ENCODE assay signal across 9 mouse cellular contexts in genomic region chr1:167369905-167370304, GRCm38 (mm10). TPM values are rescaled to one million over a fixed set of nuclear protein-coding genes. Genes with fewer than 3 reads are reported as not detected.
DNase-seq lines count a peak whose midpoint lies in the region; ATAC-seq and TF ChIP-seq lines count a peak whose summit lies in the region.
"Had no signal": no experiment of that assay in that cellular context is flagged by ENCODE, and none has a peak within 500 bp of the region (broad histone marks: within the 10 kb centered on the region; RNA-seq: fewer than 3 reads in every experiment).

No protein-coding gene starts in this region.

- peaks cover 30 to 44% of the 10 kb centered on the region in 2 experiments for H3K36me3 ChIP-seq in CH12.LX (replicated peaks in 1 of 2; ENCODE audit: control insufficient read depth in 1 of 2, insufficient read depth in 1 of 2, low read length in 1 of 2)
- H3K36me3 ChIP-seq in forebrain, embryonic 10.5 days (replicated peaks) = peaks cover 30% of the 10 kb centered on the region
- H3K36me3 ChIP-seq in liver, postnatal 0 days (replicated peaks; ENCODE audit: insufficient read depth, low read length) = peaks cover 53% of the 10 kb centered on the region

- no peak overlapping the region for H3K9ac ChIP-seq in CH12.LX (ENCODE audit: insufficient read depth, low read depth)
- H3K9ac ChIP-seq in liver, postnatal 0 days (replicated peaks) = no peak overlapping the region
- H3K9ac ChIP-seq: heart, embryonic 13.5 days had no signal

- dilution Hi-C loops in CH12.LX (cut with MboI; ENCODE audit: extremely low pct_ligation_motif_present, extremely low pct_unique_long_range_greater_than_20kb, low sequenced_read_pairs) = no loop called here

- intact Hi-C loops in heart, postnatal 14 days (cut with DNase I) = loop anchor here (1.0 kb wide), 2 partner anchors 24 to 150 kb away; no protein-coding TSS in a partner anchor

- in situ Hi-C loops in CH12.LX (cut with MboI; ENCODE audit: low pct_ligation_motif_present, low pct_unique_long_range_greater_than_20kb, low sequenced_read_pairs) = no loop called here

- peak; percentile 87 to 100 for TF ChIP-seq CTCF in CH12.LX (conservative IDR thresholded peaks at IDR 0.05 in 1 of 2, IDR thresholded peaks at IDR 0.05 in 1 of 2; ENCODE audit: low read depth in 2 of 2, low read length in 2 of 2)
- TF ChIP-seq CTCF in brain, embryonic 14.5 days (IDR thresholded peaks at IDR 0.05; ENCODE audit: borderline replicate concordance, extremely low read depth, insufficient read depth, insufficient read length) = peak; percentile 93
- peak; percentile 100 for TF ChIP-seq CTCF in liver, postnatal 0 days (IDR thresholded peaks at IDR 0.05; ENCODE audit: low read depth)

- H3K4me1 ChIP-seq in CH12.LX (ENCODE audit: control insufficient read depth in 1 of 2, insufficient read depth in 2 of 2) = peaks cover 7 to 14% of the 10 kb centered on the region in 2 experiments; a peak in 3 of 4 replicates
- peaks cover 11% of the 10 kb centered on the region for H3K4me1 ChIP-seq in forebrain, embryonic 10.5 days
- peaks cover 16% of the 10 kb centered on the region for H3K4me1 ChIP-seq in liver, postnatal 0 days (ENCODE audit: insufficient read depth)

- peak; percentile 94 for DNase-seq in CH12.LX (ENCODE audit: extremely low read depth)
- DNase-seq in brain, embryonic 14.5 days (ENCODE audit: low read depth) = peak; percentile 86
- peak; percentile 79 for DNase-seq in forebrain, embryonic 10.5 days (ENCODE audit: extremely low spot score, low spot score)
- DNase-seq in heart, postnatal 14 days = peak; percentile 88 to 92
- peak; percentile 93 to 94 for DNase-seq in kidney, postnatal 4 days
- DNase-seq in liver, postnatal 0 days = peak; percentile 93
- DNase-seq in ovary, postnatal 14 days (ENCODE audit: low spot score) = peak; percentile 69
- DNase-seq in thymus, postnatal 0 days (ENCODE audit: low spot score) = peak; percentile 90

- ATAC-seq in liver, postnatal 0 days = peak; percentile 55

- no peak for TF ChIP-seq POLR2A in CH12.LX (IDR thresholded peaks at IDR 0.05; ENCODE audit: low read depth, low read length)
- TF ChIP-seq POLR2A in brain, embryonic 14.5 days (IDR thresholded peaks at IDR 0.05; ENCODE audit: borderline replicate concordance, extremely low read depth, insufficient read depth, insufficient read length, poor library complexity, severe bottlenecking) = no peak

- H3K27ac ChIP-seq in CH12.LX (ENCODE audit: insufficient read depth, low read depth) = no peak overlapping the region
- no peak overlapping the region for H3K27ac ChIP-seq in forebrain, embryonic 10.5 days
- H3K27ac ChIP-seq in liver, postnatal 0 days (ENCODE audit: low read depth) = peak overlapping the region; percentile 20; the same call in 1 of the 2 replicates
- H3K27ac ChIP-seq: heart, embryonic 13.5 days had no signal

- no peak for TF ChIP-seq EP300 in CH12.LX (IDR thresholded peaks at IDR 0.05; ENCODE audit: low read length)
- no peak for TF ChIP-seq EP300 in liver, postnatal 0 days (IDR thresholded peaks at IDR 0.05; ENCODE audit: low read depth)

- H3K9me3 ChIP-seq in CH12.LX (replicated peaks; ENCODE audit: low read length) = no peaks in the 10 kb centered on the region
- no peaks in the 10 kb centered on the region for H3K9me3 ChIP-seq in forebrain, embryonic 10.5 days
- H3K9me3 ChIP-seq in liver, postnatal 0 days (ENCODE audit: low read length) = no peaks in the 10 kb centered on the region
- H3K9me3 ChIP-seq: heart, embryonic 13.5 days had no signal

- H3K79me2 ChIP-seq in CH12.LX (replicated peaks; ENCODE audit: control insufficient read depth, extremely low read depth, insufficient read depth, poor library complexity, severe bottlenecking) = no peaks in the 10 kb centered on the region

- no peak overlapping the region for H3K4me2 ChIP-seq in CH12.LX (ENCODE audit: insufficient read depth, low read depth, poor library complexity, severe bottlenecking)
- no peak overlapping the region for H3K4me2 ChIP-seq in liver, postnatal 0 days (ENCODE audit: low read depth, low read length)
- H3K4me2 ChIP-seq: heart, embryonic 13.5 days had no signal

- no peak overlapping the region for H3K4me3 ChIP-seq in CH12.LX (replicated peaks in 1 of 3; ENCODE audit: low read depth in 2 of 3, low read length in 2 of 3, poor library complexity in 1 of 3)
- no peak overlapping the region for H3K4me3 ChIP-seq in forebrain, embryonic 10.5 days
- H3K4me3 ChIP-seq in liver, postnatal 0 days (ENCODE audit: low read depth, low read length) = no peak overlapping the region
- H3K4me3 ChIP-seq: heart, embryonic 13.5 days had no signal

- peak; percentile 86 for TF ChIP-seq RAD21 in CH12.LX (IDR thresholded peaks at IDR 0.05; ENCODE audit: low read depth, low read length)

- peaks cover 4% of the 10 kb centered on the region for H3K27me3 ChIP-seq in CH12.LX (replicated peaks)
- peaks cover 13% of the 10 kb centered on the region for H3K27me3 ChIP-seq in forebrain, embryonic 10.5 days (ENCODE audit: poor library complexity, severe bottlenecking)
- no peaks in the 10 kb centered on the region for H3K27me3 ChIP-seq in liver, postnatal 0 days (ENCODE audit: insufficient read depth, low read length)
- H3K27me3 ChIP-seq: heart, embryonic 13.5 days had no signal

- WGBS in forebrain, embryonic 10.5 days = 12% methylated on average over 7 of the region's 7 CpGs
- WGBS in liver, postnatal 0 days (ENCODE audit: insufficient replicate concordance) = 4% methylated on average over 7 of the region's 7 CpGs

TF ChIP-seq in CH12.LX, 34 proteins besides CTCF, POLR2A, EP300 and RAD21:
- TF ChIP-seq POLR2AphosphoS2 (IDR thresholded peaks at IDR 0.05; ENCODE audit: low read depth, low read length) (no peak), MYC (IDR thresholded peaks at IDR 0.05; ENCODE audit: low read depth, low read length) (0 out of 2 replicates have a peak, but pooled peaks have one; percentile 73), SMC3 (IDR thresholded peaks at IDR 0.05; ENCODE audit: low read depth, low read length) (peak; percentile 87), KAT2A (IDR thresholded peaks at IDR 0.05; ENCODE audit: insufficient replicate concordance, low read length) (no peak), NELFE (IDR thresholded peaks at IDR 0.05; ENCODE audit: low read depth, low read length) (peak; percentile 82; the same call in 1 of the 2 replicates), HCFC1 (IDR thresholded peaks at IDR 0.05; ENCODE audit: low read depth, low read length) (no peak), E2F4 (IDR thresholded peaks at IDR 0.05; ENCODE audit: insufficient replicate concordance, low read depth, low read length) (no peak), RCOR1 (conservative IDR thresholded peaks at IDR 0.05; ENCODE audit: low read depth, low read length) (no peak), TCF12 (IDR thresholded peaks at IDR 0.05; ENCODE audit: low read depth, low read length) (peak; percentile 54; the same call in 1 of the 2 replicates), ELF1 (IDR thresholded peaks at IDR 0.05; ENCODE audit: low read depth, low read length) (peak; percentile 47; the same call in 1 of the 2 replicates), NRF1 (IDR thresholded peaks at IDR 0.05; ENCODE audit: low read depth, low read length) (peak; percentile 42; the same call in 1 of the 2 replicates), IRF4 (IDR thresholded peaks at IDR 0.05; ENCODE audit: low read depth, low read length) (peak; percentile 64; the same call in 1 of the 2 replicates)

RNA-seq across cellular contexts. Expression of gene Aldh9a1, which starts 20.1 kb away (rescaled TPM):
- total RNA-seq in CH12.LX (2012; rRNA removed) (26.2 and 28.8 TPM in 2 replicates), CH12.LX (2014; rRNA removed) (31.2 and 35.2 TPM in 2 replicates)
- 79.7 TPM in 2 replicates for polyA plus RNA-seq in CH12.LX (2012; ENCODE audit: insufficient read length, low read depth)
- 22.8 and 28.5 TPM in 2 replicates for polyA plus RNA-seq in brain, embryonic 14.5 days (2012; rRNA removed)
- 52.5 and 53.6 TPM in 2 replicates for polyA plus RNA-seq in forebrain, embryonic 10.5 days (2016; fragmentation: Nextera tagmentation; extraction: Ambion mirVana)
- total RNA-seq in heart, postnatal 14 days (2021) = 10 to 100 TPM; 25.0 to 30.4 TPM
- polyA plus RNA-seq in liver, postnatal 0 days (2015; fragmentation: Nextera tagmentation; extraction: Ambion mirVana) = 76.4 and 80.8 TPM in 2 replicates
- 66.9 and 68.6 TPM in 2 replicates for polyA plus RNA-seq in thymus, postnatal 0 days (2015; fragmentation: Nextera tagmentation; extraction: Ambion mirVana)

RNA-seq across cellular contexts. Expression of gene Mgst3, which starts 23.7 kb away (rescaled TPM):
- 1.0 and 1.4 TPM in 2 replicates for total RNA-seq in CH12.LX (2012; rRNA removed)
- not detected in 2 replicates for total RNA-seq in CH12.LX (2014; rRNA removed)
- not detected in 2 replicates for polyA plus RNA-seq in CH12.LX (2012; ENCODE audit: insufficient read length, low read depth)
- polyA plus RNA-seq in brain, embryonic 14.5 days (2012; rRNA removed) = 113 and 140 TPM in 2 replicates
- polyA plus RNA-seq in forebrain, embryonic 10.5 days (2016; fragmentation: Nextera tagmentation; extraction: Ambion mirVana) = 55.6 and 60.3 TPM in 2 replicates
- 100 to 1,000 TPM; 217 to 220 TPM for total RNA-seq in heart, postnatal 14 days (2021)
- 161 and 163 TPM in 2 replicates for polyA plus RNA-seq in liver, postnatal 0 days (2015; fragmentation: Nextera tagmentation; extraction: Ambion mirVana)
- 36.5 and 40.7 TPM in 2 replicates for polyA plus RNA-seq in thymus, postnatal 0 days (2015; fragmentation: Nextera tagmentation; extraction: Ambion mirVana)

Comparison
In these comparisons a context has a peak if more than half of its experiments do, and no peak if none do; other contexts are left out.
1. RNA of gene Mgst3, which starts 23.7 kb away (polyA plus RNA-seq): 161 to 163 TPM in liver, postnatal 0 days, 113 to 140 TPM in brain, embryonic 14.5 days, 55.6 to 60.3 TPM in forebrain, embryonic 10.5 days and 36.5 to 40.7 TPM in thymus, postnatal 0 days; not detected in CH12.LX; every median in the first group is over 10 times any median in the second.
2. Peak in every context shown above with its lines, with median percentiles within 50 percentile points of each other: DNase-seq and CTCF ChIP-seq.